ENCODE assay signal across 9 mouse cellular contexts in the genomic region with DNA sequence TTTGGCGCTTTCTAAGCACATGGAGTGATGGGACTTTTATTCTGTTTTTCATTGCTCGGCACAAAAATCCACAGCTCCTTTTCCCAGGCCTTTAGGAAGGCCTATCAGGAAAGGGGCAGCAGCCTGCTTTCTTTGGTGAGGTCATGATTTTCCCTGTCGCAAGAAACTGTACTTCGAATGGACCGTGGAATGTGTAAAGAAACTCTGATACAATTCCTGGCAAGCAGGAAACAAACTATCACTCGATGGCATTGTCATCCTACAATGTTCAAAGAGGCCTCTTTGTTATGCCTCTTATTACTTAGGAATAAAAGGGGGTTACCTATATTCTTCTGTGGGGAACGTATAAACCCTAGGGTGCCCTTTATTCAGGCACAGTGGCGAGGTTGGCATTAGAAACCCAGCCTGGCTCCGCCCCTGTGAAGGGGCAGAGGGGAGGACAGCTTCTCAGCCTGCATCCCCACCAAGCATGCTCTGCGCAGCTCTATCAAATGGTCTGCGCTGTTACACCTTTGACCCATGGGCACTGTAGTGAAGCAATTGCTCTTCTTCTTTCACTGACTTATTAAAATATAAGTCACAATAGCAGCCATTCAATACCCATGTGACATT.
DNase-seq lines count a peak whose midpoint lies in the region; ATAC-seq lines count a peak whose summit lies in the region.
"Had no signal": no experiment of that assay in that cellular context is flagged by ENCODE, and none has a peak within 500 bp of the region (broad histone marks: within the 10 kb centered on the region; RNA-seq: fewer than 3 reads in every experiment).

No protein-coding gene starts in this region.

- no peaks in the 10 kb centered on the region for H3K9me3 ChIP-seq in liver, embryonic 11.5 days (ENCODE audit: control insufficient read depth, low read length)
- no peaks in the 10 kb centered on the region for H3K9me3 ChIP-seq in forebrain, embryonic 13.5 days (replicated peaks)
- no peaks in the 10 kb centered on the region for H3K9me3 ChIP-seq in hindbrain, embryonic 16.5 days (ENCODE audit: control insufficient read depth, low read length)
- no peaks in the 10 kb centered on the region for H3K9me3 ChIP-seq in neural tube, embryonic 14.5 days (ENCODE audit: control insufficient read depth, low read length)
- H3K9me3 ChIP-seq: G1E had no signal

- 0 out of 2 replicates have a peak, but pooled peaks cover 6% of the 10 kb centered on the region for H3K4me1 ChIP-seq in liver, embryonic 11.5 days (replicated peaks; ENCODE audit: control insufficient read depth, insufficient read depth, low read length)
- H3K4me1 ChIP-seq in forebrain, embryonic 13.5 days: peaks cover 34% of the 10 kb centered on the region
- peaks cover 14% of the 10 kb centered on the region for H3K4me1 ChIP-seq in hindbrain, embryonic 16.5 days (ENCODE audit: control insufficient read depth, insufficient read depth, low read depth, low read length)
- peaks cover 19% of the 10 kb centered on the region; the same call in 1 of the 2 replicates for H3K4me1 ChIP-seq in neural tube, embryonic 14.5 days (ENCODE audit: control insufficient read depth, insufficient read depth, low read length)

- H3K27ac ChIP-seq in liver, embryonic 11.5 days (ENCODE audit: low read depth, low read length): peak overlapping the region; percentile 72; the same call in 1 of the 2 replicates
- H3K27ac ChIP-seq in forebrain, embryonic 13.5 days: peak overlapping the region; percentile 97
- H3K27ac ChIP-seq in hindbrain, embryonic 16.5 days (ENCODE audit: low read depth, low read length): peak overlapping the region; percentile 10; the same call in 1 of the 2 replicates
- H3K27ac ChIP-seq in neural tube, embryonic 14.5 days (ENCODE audit: low read depth, low read length): peak overlapping the region; percentile 75; the same call in 1 of the 2 replicates
- H3K27ac ChIP-seq: macrophage had no signal

- H3K36me3 ChIP-seq in liver, embryonic 11.5 days (ENCODE audit: control insufficient read depth, insufficient read depth, low read length): no peaks in the 10 kb centered on the region
- no peaks in the 10 kb centered on the region for H3K36me3 ChIP-seq in forebrain, embryonic 13.5 days (ENCODE audit: poor library complexity, severe bottlenecking)
- H3K36me3 ChIP-seq in hindbrain, embryonic 16.5 days (ENCODE audit: control insufficient read depth, insufficient read depth, low read length): no peaks in the 10 kb centered on the region
- H3K36me3 ChIP-seq in neural tube, embryonic 14.5 days (ENCODE audit: control insufficient read depth, insufficient read depth, low read length): no peaks in the 10 kb centered on the region
- H3K36me3 ChIP-seq: G1E had no signal

- no peak for DNase-seq in liver, embryonic 11.5 days (ENCODE audit: low spot score)
- DNase-seq in liver: no peak
- no peak for DNase-seq in spleen, postnatal 36 days (ENCODE audit: low spot score in 2 of 2)

- WGBS in liver, embryonic 11.5 days: 64% methylated on average over 11 of the region's 11 CpGs
- 8% methylated on average over 11 of the region's 11 CpGs for WGBS in forebrain, embryonic 13.5 days
- 23% methylated on average over 11 of the region's 11 CpGs for WGBS in hindbrain, embryonic 16.5 days
- WGBS in neural tube, embryonic 14.5 days: 17% methylated on average over 11 of the region's 11 CpGs

- H3K4me2 ChIP-seq in liver, embryonic 11.5 days: no peak overlapping the region
- H3K4me2 ChIP-seq in forebrain, embryonic 13.5 days: peak overlapping the region; percentile 40; the same call in 1 of the 2 replicates
- H3K4me2 ChIP-seq in hindbrain, embryonic 16.5 days (ENCODE audit: low read length): no peak overlapping the region
- no peak overlapping the region for H3K4me2 ChIP-seq in neural tube, embryonic 14.5 days (ENCODE audit: low read depth, low read length)

- no peak overlapping the region for H3K4me3 ChIP-seq in liver, embryonic 11.5 days (ENCODE audit: low read depth, low read length)
- H3K4me3 ChIP-seq in forebrain, embryonic 13.5 days: no peak overlapping the region
- no peak overlapping the region for H3K4me3 ChIP-seq in hindbrain, embryonic 16.5 days (ENCODE audit: low read length)
- no peak overlapping the region for H3K4me3 ChIP-seq in neural tube, embryonic 14.5 days (ENCODE audit: low read depth, low read length)

- ATAC-seq in liver, embryonic 11.5 days (replicated peaks; ENCODE audit: low FRiP score): no peak
- peak; percentile 46 for ATAC-seq in forebrain, embryonic 13.5 days
- no peak for ATAC-seq in hindbrain, embryonic 16.5 days
- ATAC-seq in neural tube, embryonic 14.5 days (ENCODE audit: low read depth): no peak
- ATAC-seq in frontal cortex, adult (ENCODE audit: low TSS enrichment): no peak

- no peaks in the 10 kb centered on the region for H3K27me3 ChIP-seq in liver, embryonic 11.5 days (replicated peaks; ENCODE audit: control insufficient read depth, insufficient read depth, low read length)
- 0 out of 2 replicates have a peak, but pooled peaks cover 3% of the 10 kb centered on the region for H3K27me3 ChIP-seq in forebrain, embryonic 13.5 days
- H3K27me3 ChIP-seq in hindbrain, embryonic 16.5 days (replicated peaks; ENCODE audit: control insufficient read depth, insufficient read depth, low read length): no peaks in the 10 kb centered on the region
- H3K27me3 ChIP-seq in neural tube, embryonic 14.5 days (ENCODE audit: control insufficient read depth, insufficient read depth, low read length): no peaks in the 10 kb centered on the region

- no peak overlapping the region for H3K9ac ChIP-seq in liver, embryonic 11.5 days (ENCODE audit: low read depth, low read length)
- 0 out of 2 replicates have a peak overlapping the region, but pooled peaks have one; percentile 52 for H3K9ac ChIP-seq in forebrain, embryonic 13.5 days
- H3K9ac ChIP-seq in hindbrain, embryonic 16.5 days (ENCODE audit: low read depth, low read length): no peak overlapping the region
- H3K9ac ChIP-seq in neural tube, embryonic 14.5 days (replicated peaks; ENCODE audit: low read depth, low read length): no peak overlapping the region

Comparison
In these comparisons a context has a peak if more than half of its experiments do, and no peak if none do; other contexts are left out.
1. H3K27ac ChIP-seq: peak in every context shown above with its lines; median percentile 97 in forebrain, embryonic 13.5 days; 75 in neural tube, embryonic 14.5 days; 72 in liver, embryonic 11.5 days; 10 in hindbrain, embryonic 16.5 days.